Mouse (Mus musculus) C2C12 (cell line): ENCODE results near the gene Tdp1.

ENCODE experiments used
- CEBPB ChIP-seq: IDR thresholded peaks from one replicate; pipeline ENCODE4 v1.6.1; 2011; ENCODE audit warnings: low read depth, mild to moderate bottlenecking, control low read depth, moderate library complexity
- CTCF ChIP-seq: IDR thresholded peaks from one replicate; pipeline ENCODE4 v1.5.1; 2011; ENCODE audit not compliant: control insufficient read depth, insufficient read depth, insufficient read length
- MAX ChIP-seq: IDR thresholded peaks from one replicate; pipeline ENCODE4 v1.6.1; 2011; ENCODE audit warnings: mild to moderate bottlenecking, control low read depth
- MYOD1 ChIP-seq: IDR thresholded peaks from one replicate; pipeline ENCODE4 v1.6.1; 2011; ENCODE audit warnings: low read depth; ENCODE audit not compliant: control insufficient read depth, insufficient read length
- MYOG ChIP-seq: IDR thresholded peaks from one replicate; pipeline ENCODE4 v1.6.1; 2011; ENCODE audit not compliant: control insufficient read depth, insufficient read length; ENCODE audit errors: extremely low read depth
- USF1 ChIP-seq: IDR thresholded peaks from one replicate; pipeline ENCODE4 v1.6.1; 2011; ENCODE audit warnings: low read depth, mild to moderate bottlenecking, control low read depth, moderate library complexity

GRCm38 (mm10) chr12:99959930-99960329 is 75.6 kb downstream of the Tdp1 start:
- TF ChIP-seq CTCF (no peak), MAX (no peak), USF1 (no peak), MYOD1 (no peak), MYOG (no peak), CEBPB (no peak)
